Mouse (Mus musculus): ENCODE data around the gene Stoml1. TPM values are rescaled to one million over a fixed set of nuclear protein-coding genes. Genes with fewer than 3 reads are reported as not detected.

The Stoml1 gene
- total and polyA plus RNA-seq, 3 experiments: 6.4 to 8.7 TPM; not detected in 1

- no peak for DNase-seq (ENCODE audit: low read depth, low spot score)
- no peak overlapping the region for H3K9ac ChIP-seq (ENCODE audit: control insufficient read depth, low read depth, low read length, poor library complexity, severe bottlenecking)
- peaks cover 7 to 35% of the 10 kb centered on the region in 2 experiments for H3K4me1 ChIP-seq (ENCODE audit: control insufficient read depth in 1 of 2, insufficient read depth in 2 of 2, low read length in 2 of 2)
- H3K79me2 ChIP-seq (ENCODE audit: control insufficient read depth, insufficient read depth, low read length, poor library complexity): no peaks in the 10 kb centered on the region
- no peak overlapping the region for H3K27ac ChIP-seq (ENCODE audit: control insufficient read depth, low read depth, low read length)
- H3K4me3 ChIP-seq (ENCODE audit: control insufficient read depth in 1 of 2, insufficient read depth in 1 of 2, low read depth in 2 of 2, low read length in 2 of 2): no peak overlapping the region
- no peaks in the 10 kb centered on the region for H3K27me3 ChIP-seq (ENCODE audit: control insufficient read depth in 1 of 2, insufficient read depth in 2 of 2, low read length in 2 of 2)
- no peaks in the 10 kb centered on the region for H3K9me3 ChIP-seq (replicated peaks; ENCODE audit: insufficient read depth, low read length)
- H3K36me3 ChIP-seq (ENCODE audit: control insufficient read depth in 1 of 2, insufficient read depth in 2 of 2, low read length in 2 of 2): peaks cover 0 to 22% of the 10 kb centered on the region in 2 experiments; a peak in 2 of 4 replicates
- TF ChIP-seq MEF2A (IDR thresholded peaks at IDR 0.05; ENCODE audit: extremely low read depth, insufficient replicate concordance, low read depth, low read length, poor library complexity, severe bottlenecking): no peak
- no peak for TF ChIP-seq ZMIZ1 (IDR thresholded peaks at IDR 0.05; ENCODE audit: low read depth, low read length)
- no peak for TF ChIP-seq ZNF384 (IDR thresholded peaks at IDR 0.05; ENCODE audit: low read depth, low read length)
- no peak for TF ChIP-seq POLR2AphosphoS5 (IDR thresholded peaks at IDR 0.05; ENCODE audit: borderline replicate concordance, low read depth, low read length)
- no peak for TF ChIP-seq KAT2A (conservative IDR thresholded peaks at IDR 0.05; ENCODE audit: low read depth, low read length)
- TF ChIP-seq GATA1 (IDR thresholded peaks at IDR 0.05; ENCODE audit: low read depth, low read length): no peak
- no peak for TF ChIP-seq SIN3A (IDR thresholded peaks at IDR 0.05; ENCODE audit: low read length)
- TF ChIP-seq MYB (IDR thresholded peaks at IDR 0.05; ENCODE audit: low read depth, low read length): no peak
- TF ChIP-seq ETS1 (IDR thresholded peaks at IDR 0.05; ENCODE audit: low read depth, low read length): no peak
- TF ChIP-seq NELFE (IDR thresholded peaks at IDR 0.05; ENCODE audit: low read depth, low read length): no peak
- no peak for TF ChIP-seq RCOR1 (IDR thresholded peaks at IDR 0.05; ENCODE audit: low read depth, low read length)
- no peak for TF ChIP-seq SMC3 (IDR thresholded peaks at IDR 0.05; ENCODE audit: low read depth, low read length)
- no peak for TF ChIP-seq RAD21 (IDR thresholded peaks at IDR 0.05; ENCODE audit: low read depth, low read length)
- TF ChIP-seq USF1 (IDR thresholded peaks at IDR 0.05; ENCODE audit: low read depth, low read length): no peak
- TF ChIP-seq POLR2A (IDR thresholded peaks at IDR 0.05; ENCODE audit: control insufficient read depth in 1 of 2, insufficient read depth in 1 of 2, low read depth in 1 of 2, low read length in 2 of 2, poor library complexity in 1 of 2): no peak
- TF ChIP-seq MAFK (IDR thresholded peaks at IDR 0.05; ENCODE audit: borderline replicate concordance, low read depth, low read length): no peak
- no peak for TF ChIP-seq POLR2AphosphoS2 (IDR thresholded peaks at IDR 0.05; ENCODE audit: low read length)
- no peak for TF ChIP-seq MAZ (IDR thresholded peaks at IDR 0.05; ENCODE audit: low read depth, low read length)
Observed at GRCm38 (mm10) chr9:58210304-58210627, 42.7 kb upstream of the Stoml1 start.

GRCm38 (mm10) chr9:58213377-58213776 lies 39.6 kb upstream of the Stoml1 start:
- no peak overlapping the region for H3K4me3 ChIP-seq (ENCODE audit: control insufficient read depth in 1 of 2, insufficient read depth in 1 of 2, low read depth in 2 of 2, low read length in 2 of 2)
- no peaks in the 10 kb centered on the region for H3K27me3 ChIP-seq (ENCODE audit: control insufficient read depth in 1 of 2, insufficient read depth in 2 of 2, low read length in 2 of 2)
- no peak for DNase-seq (ENCODE audit: low read depth, low spot score)
- H3K27ac ChIP-seq (ENCODE audit: control insufficient read depth, low read depth, low read length): no peak overlapping the region
- H3K9me3 ChIP-seq (replicated peaks; ENCODE audit: insufficient read depth, low read length): no peaks in the 10 kb centered on the region
- no peak overlapping the region for H3K9ac ChIP-seq (ENCODE audit: control insufficient read depth, low read depth, low read length, poor library complexity, severe bottlenecking)
- TF ChIP-seq HCFC1 (IDR thresholded peaks at IDR 0.05; ENCODE audit: low read depth, low read length) (no peak), MEF2A (IDR thresholded peaks at IDR 0.05; ENCODE audit: extremely low read depth, insufficient replicate concordance, low read depth, low read length, poor library complexity, severe bottlenecking) (no peak)
- peaks cover 0 to 18% of the 10 kb centered on the region in 2 experiments; a peak in 2 of 4 replicates for H3K36me3 ChIP-seq (ENCODE audit: control insufficient read depth in 1 of 2, insufficient read depth in 2 of 2, low read length in 2 of 2)
- H3K79me2 ChIP-seq (ENCODE audit: control insufficient read depth, insufficient read depth, low read length, poor library complexity): no peaks in the 10 kb centered on the region
- peaks cover 7 to 25% of the 10 kb centered on the region in 2 experiments for H3K4me1 ChIP-seq (ENCODE audit: control insufficient read depth in 1 of 2, insufficient read depth in 2 of 2, low read length in 2 of 2)

Measured in MEL (cell line).